Mouse (Mus musculus) kidney, adult 8-10 months (tissue): ENCODE data around the gene Derl3.
"Not testable (repeated sequence)": the region's sequence is repeated elsewhere in the genome, so short reads cannot be mapped to it uniquely, and the experiment has no call there.

ENCODE experiments used
- DNase-seq, 2 experiments: peaks; one replicate each; pipeline ENCODE4 v3.0.0; 2022

Gene Derl3

DNA sequence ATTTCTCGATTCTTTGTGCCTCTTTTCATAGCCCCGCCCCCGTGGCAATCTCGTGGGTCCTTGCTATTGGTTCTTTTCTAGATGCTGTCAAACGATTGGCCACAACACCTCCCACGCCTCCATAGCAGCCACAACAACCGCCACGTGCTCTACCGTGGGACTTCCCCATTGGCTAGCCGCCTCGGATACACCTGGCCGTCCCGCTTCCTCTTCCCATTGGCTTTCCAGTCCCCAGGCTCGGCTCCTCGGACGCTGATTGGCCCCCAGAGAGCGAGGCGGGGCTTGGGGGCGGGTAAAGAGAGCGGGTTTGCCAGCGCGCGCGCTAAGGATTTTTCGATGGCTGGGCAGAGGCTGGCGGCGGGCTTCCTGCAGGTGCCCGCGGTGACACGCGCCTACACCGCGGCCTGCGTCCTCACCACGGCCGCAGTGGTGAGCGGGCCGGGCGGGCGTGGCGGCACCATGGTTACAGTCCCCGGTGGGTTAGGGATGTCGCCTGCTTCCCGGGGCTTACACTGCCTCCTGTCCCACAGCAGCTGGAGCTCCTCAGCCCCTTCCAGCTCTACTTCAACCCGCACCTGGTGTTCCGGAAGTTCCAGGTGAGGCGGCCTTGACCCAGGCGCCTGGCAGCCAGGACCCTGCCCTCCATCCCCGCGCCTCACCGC, at the start of gene Derl3:
TSS of gene Derl3 (plus strand) at position 325 of the 662 bp plus-strand sequence.
- peak; percentile 97 to 98 for DNase-seq

GRCm38 (mm10) chr10:75843898-75844297, 49.3 kb upstream of the Derl3 start:
- DNase-seq, result not testable (repeated sequence)

DNA sequence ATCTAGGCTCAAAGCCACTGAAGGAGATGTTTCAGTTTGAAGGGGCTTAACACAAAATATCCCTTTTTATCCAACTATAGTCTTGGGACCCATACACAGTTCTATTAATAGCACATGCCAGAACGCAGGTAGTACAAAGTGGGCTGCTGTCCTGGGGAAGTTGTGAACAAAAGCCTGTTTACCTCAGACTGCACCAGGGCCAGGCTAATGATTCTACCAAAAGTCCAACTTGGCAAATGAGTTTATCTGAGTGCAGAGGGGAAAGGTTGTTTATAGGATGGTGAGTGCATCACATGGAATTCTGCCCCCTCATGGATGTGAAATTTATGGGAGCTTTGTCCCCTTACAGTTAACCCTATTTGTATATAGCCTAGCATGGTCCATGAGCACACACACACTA, 48.4 kb upstream of the Derl3 start:
- DNase-seq, result no peak

DNA sequence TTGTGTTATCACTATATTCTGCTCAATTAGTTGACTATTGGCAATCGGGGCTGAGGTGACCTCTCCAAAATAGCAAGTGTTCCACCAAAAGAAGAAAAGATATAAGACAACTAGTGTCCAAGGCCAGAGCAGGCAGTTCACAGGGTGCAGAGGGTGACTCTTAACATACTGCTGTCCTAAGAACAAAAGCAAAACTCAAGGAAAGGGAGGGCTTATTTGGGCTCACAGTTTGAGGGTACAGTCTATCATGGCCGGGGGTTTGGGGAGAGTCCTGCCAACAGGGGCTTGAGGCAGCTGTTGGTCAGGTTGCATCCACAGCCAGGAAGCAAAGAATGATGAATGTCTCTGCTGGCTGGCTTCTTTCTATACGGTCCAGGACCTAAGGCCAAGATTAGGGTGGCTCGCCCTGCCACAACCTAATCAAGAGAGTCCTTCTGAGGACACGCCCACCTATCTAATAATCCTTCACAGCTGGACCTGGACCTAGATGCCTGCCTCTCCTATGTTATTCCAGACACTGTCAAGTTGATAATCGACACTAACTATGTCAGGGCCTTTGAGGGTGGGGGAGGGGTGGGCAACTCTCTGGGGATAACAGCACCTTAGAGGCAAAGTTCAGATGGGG, 47.8 kb upstream of the Derl3 start:
- DNase-seq, result no peak

GRCm38 (mm10) chr10:75848382-75848781, 44.8 kb upstream of the Derl3 start:
- no peak for DNase-seq

DNA sequence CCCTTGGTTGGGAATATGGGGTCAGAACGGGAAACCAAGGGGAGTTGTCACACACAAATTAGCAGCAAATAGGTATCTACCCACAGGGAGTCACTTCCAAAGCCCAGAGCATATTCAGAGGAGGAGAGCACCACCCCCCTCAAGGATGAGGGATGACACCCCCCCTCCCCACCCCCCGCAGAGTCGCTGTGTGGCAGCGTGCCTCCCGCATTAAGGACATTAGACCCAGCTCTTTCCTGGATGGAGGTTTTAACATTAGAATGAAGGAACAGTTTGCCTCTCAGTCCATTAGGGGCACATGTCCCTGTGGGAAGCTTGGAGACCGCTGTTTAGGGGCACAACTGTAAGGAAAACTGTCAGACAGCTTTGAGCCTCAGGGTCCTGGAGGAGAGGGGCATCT, 42.1 kb upstream of the Derl3 start:
- no peak for DNase-seq

DNA sequence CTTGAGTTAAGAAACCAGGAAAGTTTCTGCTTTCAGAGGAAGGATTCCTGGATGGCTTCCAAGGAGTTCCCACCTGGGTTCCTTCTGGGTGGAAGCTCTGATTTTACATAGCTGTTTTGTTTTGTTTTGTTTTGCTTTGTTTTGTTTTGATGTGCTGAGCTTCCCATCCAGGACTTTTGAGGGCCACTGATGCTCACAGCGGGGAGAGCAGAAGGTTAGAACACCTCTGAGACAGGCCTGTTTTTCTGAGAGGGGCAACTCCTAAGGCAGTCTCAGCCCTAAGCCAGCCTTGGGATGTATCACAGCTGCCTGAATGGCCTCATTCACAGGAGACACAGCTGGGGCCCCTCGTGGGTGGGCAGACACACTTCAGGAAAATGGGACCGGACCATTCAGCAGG, 41.5 kb upstream of the Derl3 start:
- no peak for DNase-seq

GRCm38 (mm10) chr10:75852539-75853125, 40.6 kb upstream of the Derl3 start:
- no peak for DNase-seq

DNA sequence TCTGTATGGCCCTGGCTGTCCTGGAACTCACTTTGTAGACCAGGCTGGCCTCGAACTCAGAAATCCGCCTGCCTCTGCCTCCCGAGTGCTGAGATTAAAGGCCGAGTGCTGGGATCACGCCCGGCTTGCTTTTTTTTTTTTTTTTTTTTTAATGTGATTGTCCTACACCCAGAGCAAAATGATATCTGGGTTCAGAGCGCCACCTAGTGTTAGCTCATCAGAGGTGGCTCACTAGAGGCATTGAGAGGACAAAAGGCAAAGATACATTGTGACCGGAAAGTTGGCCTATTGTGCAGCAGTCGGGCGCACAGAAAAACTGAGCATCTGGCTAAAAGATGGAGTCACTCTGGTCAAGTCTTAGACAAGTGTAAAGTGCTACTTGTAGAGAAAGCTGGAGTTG, 39.8 kb upstream of the Derl3 start:
- DNase-seq, result peak; percentile 82 to 91

- no peak for DNase-seq
Observed at GRCm38 (mm10) chr10:75854096-75854495, 39.1 kb upstream of the Derl3 start.

DNA sequence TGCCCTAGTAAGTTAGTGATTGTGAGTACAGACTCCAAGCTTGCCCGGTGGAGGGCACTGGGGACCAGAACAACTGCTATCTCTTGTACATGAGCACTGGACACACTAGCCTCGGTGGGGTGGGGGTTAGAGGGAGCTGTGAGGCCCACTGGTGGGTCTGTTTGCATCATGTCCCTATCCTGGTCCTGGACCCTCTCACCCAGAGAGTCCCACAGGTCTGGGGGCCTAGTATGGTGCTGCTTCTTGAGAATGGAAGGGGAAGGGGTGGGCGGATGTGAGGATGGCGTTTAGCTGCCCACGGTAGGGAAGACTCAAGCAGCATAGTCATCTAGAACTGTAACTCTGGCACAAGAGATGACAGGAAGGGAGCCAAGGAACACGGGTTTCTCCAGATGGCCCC, 38.4 kb upstream of the Derl3 start:
- no peak for DNase-seq

- DNase-seq, result no peak
Observed at GRCm38 (mm10) chr10:75855416-75855981, 37.7 kb upstream of the Derl3 start.

DNA sequence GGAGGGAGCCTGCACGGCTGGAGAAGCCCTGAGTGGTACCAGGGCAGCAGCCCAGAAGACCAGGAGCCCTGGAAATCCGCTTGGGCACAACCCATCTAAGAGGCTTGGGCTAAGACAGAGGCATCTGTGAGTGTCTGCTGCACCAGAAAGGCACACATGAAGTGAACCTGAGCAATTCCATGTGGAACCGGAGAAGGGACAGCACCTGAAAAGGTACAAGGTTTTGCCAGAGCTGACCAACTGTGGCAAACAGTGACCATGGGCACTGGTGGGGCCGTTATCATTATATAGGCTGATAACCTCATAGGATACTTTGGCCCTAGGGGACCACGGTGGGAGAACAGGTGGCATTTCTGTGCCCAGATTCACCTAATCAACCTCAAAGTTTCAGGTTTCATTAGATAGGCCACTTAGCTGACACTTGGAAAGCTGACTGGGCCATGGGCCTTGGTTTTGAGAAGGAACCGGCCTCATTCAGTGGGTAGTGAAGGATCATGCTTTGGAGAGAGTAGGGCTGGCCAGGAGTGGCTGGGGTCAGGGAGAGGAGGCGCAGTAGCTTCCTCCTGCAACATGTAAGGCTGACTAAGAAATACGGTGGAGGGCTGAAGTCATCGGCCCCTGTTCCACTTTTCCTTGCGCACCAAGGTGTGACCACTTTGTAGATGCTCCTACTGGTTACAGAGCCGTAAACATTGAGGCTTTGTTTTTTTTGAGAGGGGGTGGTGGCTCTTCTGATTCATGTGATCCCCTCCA, 36.9 kb upstream of the Derl3 start:
- no peak for DNase-seq

GRCm38 (mm10) chr10:75856976-75857375, 36.2 kb upstream of the Derl3 start:
- no peak for DNase-seq

DNA sequence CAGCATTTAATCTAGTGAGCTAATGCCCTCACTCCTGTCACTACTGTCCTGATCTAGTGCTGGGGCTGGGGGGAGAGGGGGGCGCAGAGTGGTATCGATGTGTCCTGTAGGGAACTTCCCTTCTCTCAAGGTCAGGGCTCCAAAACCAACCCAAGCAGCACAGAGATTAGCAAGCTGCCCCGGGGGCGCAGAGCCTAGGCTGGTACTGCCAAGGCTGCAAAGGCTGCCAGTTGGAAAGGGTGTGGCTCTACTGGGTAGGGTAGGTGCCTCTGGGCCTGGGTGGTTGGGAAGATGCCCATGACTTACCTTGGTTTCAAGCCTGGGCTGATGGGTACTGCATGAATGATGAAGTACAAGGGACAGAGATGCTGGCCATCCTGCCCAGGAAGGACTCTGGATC, 35.6 kb upstream of the Derl3 start:
- DNase-seq, result no peak

DNA sequence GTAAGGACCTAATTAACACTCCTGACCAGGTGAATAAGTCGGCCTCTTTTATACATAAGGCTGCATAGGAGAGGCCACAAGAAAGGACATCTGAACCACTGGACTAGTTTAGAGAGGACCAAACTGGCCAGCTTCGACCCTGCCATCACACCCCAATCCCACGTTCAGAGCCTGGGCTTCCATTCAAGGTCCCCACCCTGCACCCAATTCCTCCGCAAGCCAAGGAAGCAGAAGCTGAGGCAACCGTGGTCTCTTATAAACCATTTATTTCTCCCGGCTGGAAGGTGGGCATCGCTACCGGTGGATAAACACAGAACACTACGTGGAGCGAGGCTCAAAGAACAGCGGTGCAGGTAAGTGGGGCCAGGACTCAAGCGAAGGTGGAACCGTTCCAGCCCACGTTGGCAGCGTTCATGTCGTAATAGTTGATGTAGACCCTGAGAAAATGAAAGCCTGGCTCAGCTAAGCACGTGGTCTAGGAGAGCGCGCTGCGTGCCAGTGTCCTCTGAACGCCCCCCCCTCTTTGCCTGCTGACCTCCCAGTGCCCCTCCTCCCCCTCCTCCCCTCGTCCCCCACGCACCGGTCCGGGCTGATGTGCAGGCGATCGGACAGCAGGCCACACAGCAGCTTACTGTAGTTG, 34.0 kb upstream of the Derl3 start:
- DNase-seq, result no peak

GRCm38 (mm10) chr10:75859786-75860470, 33.3 kb upstream of the Derl3 start, which contains the start of gene Mif:
Gene Mif (minus strand): TSS chr10:75860240.
- DNase-seq, result peak; percentile 88 to 89

- DNase-seq, result no peak
Observed at GRCm38 (mm10) chr10:75860746-75861145, 32.5 kb upstream of the Derl3 start.

DNA sequence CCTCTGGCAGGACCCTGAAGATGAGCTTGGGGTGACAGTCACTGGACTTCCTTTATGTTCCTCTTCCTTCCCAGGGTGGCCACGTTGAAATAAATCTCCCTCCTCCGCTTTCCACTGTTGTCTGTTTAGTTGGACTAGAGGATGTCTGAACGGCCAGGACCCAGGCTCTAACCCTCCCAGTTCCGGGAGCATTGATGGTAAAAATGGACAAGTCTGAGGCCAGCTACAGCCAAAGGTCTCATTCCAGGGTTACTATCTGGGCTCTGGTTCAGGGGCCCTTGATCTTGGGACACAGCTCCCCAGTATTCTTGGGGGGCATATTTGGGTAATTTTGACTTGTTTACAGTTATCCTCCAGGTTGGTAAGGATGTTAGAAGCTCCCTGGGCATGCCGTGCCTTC, 31.6 kb upstream of the Derl3 start:
- no peak for DNase-seq

DNA sequence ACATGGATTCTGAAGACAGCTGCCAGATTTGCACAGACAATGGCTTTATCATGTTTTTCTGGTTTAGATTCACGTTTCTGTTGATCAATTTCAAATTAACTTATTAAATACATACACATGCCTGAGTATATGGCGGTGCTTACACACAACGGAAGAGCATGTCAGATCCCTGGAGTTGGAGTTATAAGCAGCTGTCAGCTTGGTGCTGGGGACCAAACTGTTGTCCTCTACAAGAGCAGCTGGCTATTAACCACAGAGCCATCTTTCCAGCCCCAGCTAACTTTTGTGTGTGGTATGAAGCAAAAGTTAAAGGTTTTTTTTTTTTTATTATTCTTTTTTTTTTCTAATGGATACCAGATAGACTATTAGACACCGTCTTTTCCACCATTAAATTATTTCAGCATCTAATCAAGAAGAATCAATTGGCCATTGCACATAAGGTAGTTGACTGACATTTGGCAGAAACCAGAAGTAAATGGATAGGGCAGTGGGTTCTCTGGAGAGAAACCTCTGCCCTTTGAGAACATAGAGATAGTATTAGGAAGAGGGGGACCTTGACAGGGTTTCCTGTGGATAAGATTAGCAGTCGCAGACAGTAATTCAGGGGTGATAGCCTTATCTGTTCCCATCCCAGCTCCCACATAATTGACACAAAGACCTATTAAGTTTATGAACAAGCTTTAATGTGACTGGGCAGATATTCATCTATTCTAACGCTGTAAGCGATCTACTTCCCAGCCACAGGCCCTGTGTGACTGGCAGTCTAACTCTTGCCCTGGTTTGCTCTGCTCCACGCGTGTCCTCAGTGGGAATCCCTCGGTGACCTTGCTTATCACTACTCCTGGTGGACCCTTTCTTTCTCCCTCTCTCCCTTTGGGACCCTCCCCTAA, 20.9 kb upstream of the Derl3 start:
- DNase-seq, result no peak

GRCm38 (mm10) chr10:75872915-75873542, 20.2 kb upstream of the Derl3 start:
- peak; percentile 53 to 66 for DNase-seq
